Mouse (Mus musculus): ENCODE data around the gene Rbak.
A peak's percentile ranks its signal among the peaks of the same experiment; 100 is the strongest.
"Not testable (repeated sequence)": the region's sequence is repeated elsewhere in the genome, so short reads cannot be mapped to it uniquely, and the experiment has no call there.

Rbak gene

GRCm38 (mm10) chr5:143134216-143135010, 46.2 kb downstream of the Rbak start:
- DNase-seq (ENCODE audit: low spot score): not testable (repeated sequence)

GRCm38 (mm10) chr5:143132935-143133514, 47.5 kb downstream of the Rbak start:
- no peak for DNase-seq (ENCODE audit: low spot score)

GRCm38 (mm10) chr5:143130342-143130741, 50.2 kb downstream of the Rbak start:
- peak; percentile 22 for DNase-seq (ENCODE audit: low spot score)

- no peak for DNase-seq (ENCODE audit: low spot score)
These were observed 51.5 kb downstream of the Rbak start for GRCm38 (mm10) chr5:143129101-143129500.

GRCm38 (mm10) chr5:143127837-143128236, 52.7 kb downstream of the Rbak start:
- DNase-seq (ENCODE audit: low spot score): no peak

GRCm38 (mm10) chr5:143126908-143127307, 53.7 kb downstream of the Rbak start:
- DNase-seq (ENCODE audit: low spot score): no peak

GRCm38 (mm10) chr5:143126089-143126488, 54.5 kb downstream of the Rbak start:
- DNase-seq (ENCODE audit: low spot score): no peak

- DNase-seq (ENCODE audit: low spot score): no peak
These were observed 55.0 kb downstream of the Rbak start for GRCm38 (mm10) chr5:143125601-143126000.

- DNase-seq (ENCODE audit: low spot score): no peak
These were observed 55.7 kb downstream of the Rbak start for GRCm38 (mm10) chr5:143124805-143125378.

- no peak for DNase-seq (ENCODE audit: low spot score)
These were observed 57.9 kb downstream of the Rbak start for GRCm38 (mm10) chr5:143122673-143123072.

Data from adipocyte (in vitro differentiated cells).